Mouse (Mus musculus) mesoderm, embryonic 11.5 days (tissue): ENCODE measurements at regions not wholly inside any gene's neighbourhood (a gene's known extent, or its start where the extent isn't known, plus 50 kb on each side); places are given as distances from the start of the nearest gene placed in this dataset.

ENCODE experiments used
- DNase-seq: peaks from one replicate; pipeline ENCODE4 v3.0.0-alpha.2; 2012; ENCODE audit warnings: low read depth, low spot score

GRCm38 (mm10) chr3:148336091-148336511, 654.3 kb downstream of the Adgrl2 start:
- DNase-seq, result peak; percentile 33

GRCm38 (mm10) chr3:148335654-148336053, 654.7 kb downstream of the Adgrl2 start:
- no peak for DNase-seq

DNA sequence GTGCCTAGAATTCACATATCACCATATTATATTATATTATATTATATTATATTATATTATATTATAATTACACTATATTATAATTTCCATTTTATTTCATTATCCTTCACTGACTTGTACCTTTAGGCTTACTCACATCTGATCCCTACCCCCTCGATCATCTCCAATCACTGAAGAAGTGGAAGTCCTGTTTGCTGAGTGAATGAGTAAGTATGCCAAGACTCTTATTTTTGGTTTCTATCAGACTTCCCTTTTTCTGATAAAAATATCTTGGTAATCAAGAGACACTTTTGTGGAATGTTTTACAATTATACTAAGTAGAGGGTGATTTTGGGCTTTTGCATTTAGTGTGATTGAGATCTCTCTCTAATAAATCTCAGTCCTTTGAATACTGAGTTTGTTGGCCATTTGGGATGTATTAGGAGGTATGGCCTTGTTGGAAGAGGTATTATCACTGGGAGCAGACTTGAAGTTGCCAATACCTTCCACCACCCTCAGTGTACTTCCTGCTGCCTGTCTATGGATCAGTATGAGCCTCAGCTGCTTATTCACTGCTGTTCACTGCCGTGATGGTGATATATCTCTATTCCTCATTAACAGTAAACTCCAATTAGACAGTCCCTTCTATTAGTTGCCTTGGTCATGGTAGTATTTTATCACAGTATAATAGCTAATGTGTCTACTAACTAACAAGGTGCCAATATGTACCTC, 665.3 kb downstream of the Adgrl2 start:
- no peak for DNase-seq

- no peak for DNase-seq
These were observed 668.5 kb downstream of the Adgrl2 start for GRCm38 (mm10) chr3:148321894-148322293.

DNA sequence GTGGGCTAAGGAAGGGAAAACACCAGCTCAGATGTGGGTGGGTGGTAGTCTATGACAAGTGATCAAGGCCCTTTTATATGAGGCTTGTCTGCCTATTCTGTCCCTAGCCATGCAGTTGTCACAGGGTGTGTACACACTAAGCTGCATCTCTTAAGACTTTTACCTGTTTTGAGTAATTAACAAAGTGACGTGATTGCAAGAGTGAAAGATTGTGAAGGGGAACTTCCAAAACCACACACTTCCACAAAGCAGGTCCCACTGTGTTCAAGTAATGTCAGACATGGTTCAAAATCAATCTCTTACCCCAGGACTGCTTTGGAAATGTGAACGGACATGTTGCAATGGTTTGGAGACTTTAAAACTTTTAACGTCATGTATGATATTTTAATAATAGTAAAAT, 674.2 kb downstream of the Adgrl2 start:
- no peak for DNase-seq

GRCm38 (mm10) chr3:148315286-148315685, 675.1 kb downstream of the Adgrl2 start:
- no peak for DNase-seq

DNA sequence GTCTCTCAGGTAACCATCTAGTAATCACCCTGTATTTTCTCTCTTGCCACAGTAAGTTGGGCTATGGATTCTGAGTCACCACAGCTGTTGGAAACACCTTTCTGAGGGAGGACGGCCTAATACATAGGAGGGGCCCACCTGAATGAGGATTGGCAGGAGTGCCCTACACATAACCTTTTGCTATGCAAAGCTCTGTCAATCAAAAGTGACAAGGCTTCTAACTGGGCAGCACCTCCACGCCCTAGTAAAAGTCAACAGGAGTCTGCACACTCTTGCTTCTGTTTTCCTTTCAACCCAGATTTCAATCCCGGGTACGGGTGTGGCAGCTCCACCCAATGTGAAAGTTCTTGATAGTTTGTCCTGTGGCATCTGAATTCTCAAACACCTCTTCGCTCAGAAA, 694.8 kb downstream of the Adgrl2 start:
- DNase-seq, result no peak

GRCm38 (mm10) chr3:148278978-148279377, 711.4 kb downstream of the Adgrl2 start:
- DNase-seq, result no peak

GRCm38 (mm10) chr3:148272159-148272848, 718.1 kb downstream of the Adgrl2 start:
- no peak for DNase-seq

DNA sequence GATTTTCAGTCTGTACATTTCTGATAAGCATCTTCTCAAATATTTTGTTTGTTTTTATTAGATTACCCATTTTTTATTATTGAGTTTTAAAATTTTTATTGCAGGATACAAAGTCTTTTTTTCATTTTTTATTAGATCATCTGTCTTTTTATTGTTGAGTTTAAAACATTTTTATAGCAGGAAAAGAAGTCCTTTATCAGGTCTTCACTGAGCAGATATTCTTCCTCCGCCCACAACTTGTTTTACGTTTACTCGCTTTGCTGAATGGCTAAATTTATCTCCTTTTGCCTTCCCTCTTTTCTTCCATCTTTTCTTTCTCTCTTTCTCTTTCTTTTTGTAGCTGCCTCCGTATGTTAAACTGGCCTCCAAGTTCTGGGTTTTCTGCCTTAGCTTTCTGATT, 721.5 kb downstream of the Adgrl2 start:
- DNase-seq, result no peak

DNA sequence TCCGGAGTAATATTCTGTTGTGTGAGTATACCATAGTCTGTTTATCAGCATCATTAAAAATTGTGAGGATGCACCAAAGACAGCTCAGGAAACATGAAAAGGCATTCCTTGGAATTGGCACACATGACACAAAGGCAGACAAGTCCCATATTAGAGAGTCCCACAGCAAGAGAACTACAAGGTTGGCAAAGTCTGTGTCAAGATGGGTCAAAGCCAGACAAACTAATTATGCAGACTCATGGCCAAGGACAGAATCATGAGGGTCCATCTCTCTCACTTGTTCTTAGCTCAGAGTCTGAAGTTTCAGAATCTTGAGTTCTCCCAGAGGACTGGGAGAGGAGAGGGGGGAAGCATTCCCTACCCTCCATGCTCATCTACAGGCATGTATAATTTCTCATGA, 731.1 kb downstream of the Adgrl2 start:
- DNase-seq, result no peak

- no peak for DNase-seq
These were observed 741.7 kb downstream of the Adgrl2 start for GRCm38 (mm10) chr3:148248617-148249016.

- DNase-seq, result no peak
These were observed 743.6 kb downstream of the Adgrl2 start for GRCm38 (mm10) chr3:148246786-148247185.

- DNase-seq, result no peak
These were observed 752.3 kb downstream of the Adgrl2 start for GRCm38 (mm10) chr3:148238093-148238492.

- no peak for DNase-seq
These were observed 752.8 kb downstream of the Adgrl2 start for GRCm38 (mm10) chr3:148237555-148237954.

GRCm38 (mm10) chr3:148233616-148234015, 756.7 kb downstream of the Adgrl2 start:
- no peak for DNase-seq

- DNase-seq, result no peak
These were observed 761.2 kb downstream of the Adgrl2 start for GRCm38 (mm10) chr3:148229192-148229591.

DNA sequence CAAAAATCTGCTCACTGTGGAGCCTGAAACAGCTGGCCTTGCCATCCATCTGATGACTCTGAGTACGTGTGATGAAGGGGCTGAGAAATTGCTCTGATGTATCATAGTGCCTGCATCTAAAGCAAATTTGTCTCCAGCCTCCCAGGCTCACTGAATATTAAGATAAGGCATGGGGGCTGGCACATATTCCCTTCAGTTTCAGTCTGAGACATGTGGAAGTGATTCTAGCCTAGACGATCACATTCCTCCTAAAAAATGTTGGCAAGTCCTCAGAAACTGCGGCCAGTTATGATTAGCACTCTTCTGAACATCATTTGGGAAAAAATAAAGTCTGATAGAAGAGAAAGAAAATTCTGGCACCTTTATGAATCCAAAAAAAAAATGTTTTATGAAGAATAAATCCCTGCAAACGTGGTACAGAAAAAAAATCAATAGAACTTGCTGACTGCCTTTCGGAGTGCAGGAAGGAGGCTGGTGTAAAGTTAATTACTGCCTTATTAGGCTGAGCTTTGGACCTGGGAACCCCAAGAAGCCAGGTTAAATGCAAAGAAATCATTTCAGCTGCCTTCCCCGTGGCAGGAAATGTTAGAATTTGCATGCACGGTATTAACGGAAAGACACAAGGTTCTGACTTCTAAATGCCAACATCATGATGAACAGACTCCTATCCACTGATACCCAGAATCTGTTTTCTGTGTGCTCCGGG, 762.2 kb downstream of the Adgrl2 start:
- DNase-seq, result peak; percentile 29

DNA sequence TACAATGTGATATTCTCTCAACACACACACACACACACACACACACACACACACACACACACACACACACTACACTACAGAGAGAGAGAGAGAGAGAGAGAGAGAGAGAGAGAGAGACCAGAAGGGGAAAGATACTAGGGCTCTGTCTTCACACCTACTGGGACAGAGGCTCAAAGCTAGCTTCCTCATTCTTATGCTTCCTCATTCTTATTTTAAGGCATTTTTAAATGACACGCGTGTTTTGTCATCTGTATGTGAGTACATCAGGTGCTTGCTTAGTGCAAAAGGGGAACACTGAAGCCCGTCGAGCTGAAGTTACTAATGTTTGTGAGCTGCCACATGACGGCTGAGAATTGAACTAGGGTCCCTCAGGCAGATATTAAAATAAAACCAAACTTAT, 769.5 kb downstream of the Adgrl2 start:
- DNase-seq, result no peak

GRCm38 (mm10) chr3:148220024-148220590, 770.2 kb downstream of the Adgrl2 start:
- DNase-seq, result no peak

DNA sequence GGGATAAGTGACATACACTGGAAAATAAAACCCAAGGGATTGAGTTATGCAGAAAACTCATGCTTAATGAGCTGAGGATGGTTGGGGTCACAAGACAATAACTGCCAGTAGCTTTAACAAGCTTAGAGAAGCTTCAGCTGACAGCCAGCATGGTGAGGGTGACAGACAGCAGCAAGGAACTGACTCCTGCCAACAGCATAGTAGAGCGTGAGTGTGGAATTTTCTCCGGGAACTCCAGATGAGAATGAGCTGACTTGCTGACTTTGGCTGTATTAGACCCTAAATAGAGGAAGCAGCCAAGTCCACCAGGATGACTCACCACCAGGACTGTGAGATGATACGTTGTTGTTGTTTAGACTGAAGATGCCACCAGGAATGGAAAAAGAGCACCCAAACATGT, 788.2 kb downstream of the Adgrl2 start:
- DNase-seq, result no peak

GRCm38 (mm10) chr3:148186704-148187103, 803.7 kb downstream of the Adgrl2 start:
- DNase-seq, result no peak
